Comparison of ENCODE assay signal across 10 mouse cellular contexts in the genomic region with DNA sequence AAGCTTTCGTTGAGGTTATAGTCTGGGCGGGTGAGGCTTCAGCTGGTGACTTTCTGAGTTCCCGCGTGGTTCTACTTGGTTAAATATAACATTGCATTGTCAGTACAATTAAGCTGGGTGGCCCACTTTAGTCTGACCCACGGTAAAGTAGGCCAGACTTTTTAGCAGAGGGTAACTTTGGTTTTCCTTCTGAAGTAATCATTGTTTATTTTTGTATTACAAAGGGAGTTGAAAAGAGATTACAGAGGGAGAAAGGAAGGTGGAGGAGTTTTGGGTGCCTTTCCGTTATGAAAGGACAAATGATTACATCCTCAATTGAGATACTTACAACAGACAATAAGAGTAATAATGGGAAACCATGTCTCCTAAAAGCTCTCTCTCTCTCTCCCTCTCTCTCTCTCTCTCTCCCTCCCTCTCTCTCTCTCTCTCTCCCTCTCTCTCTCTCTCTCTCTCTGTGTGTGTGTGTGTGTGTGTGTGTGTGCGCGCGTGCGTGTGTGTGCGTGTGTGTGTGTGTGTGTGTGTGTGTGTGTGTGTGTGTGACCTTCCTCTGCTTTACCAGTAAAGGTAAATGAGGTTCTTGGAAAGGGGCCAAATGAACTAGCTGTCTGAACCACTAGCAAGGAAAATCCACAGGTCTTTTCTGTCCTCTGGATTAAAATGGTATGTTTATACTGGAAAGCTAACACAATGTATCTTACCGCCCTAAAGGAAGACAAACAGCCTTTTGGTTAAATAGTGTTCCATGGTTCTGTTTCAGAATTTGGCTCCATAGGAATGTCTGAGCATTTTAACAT. TPM values are rescaled to one million over a fixed set of nuclear protein-coding genes. Genes with fewer than 3 reads are reported as not detected.
DNase-seq lines count a peak whose midpoint lies in the region; ATAC-seq and TF ChIP-seq lines count a peak whose summit lies in the region.
"Had no signal": no experiment of that assay in that cellular context is flagged by ENCODE, and none has a peak within 500 bp of the region (broad histone marks: within the 10 kb centered on the region; RNA-seq: fewer than 3 reads in every experiment).

No protein-coding gene starts in this region.

- H3K4me2 ChIP-seq in forebrain, postnatal 0 days (ENCODE audit: low read depth) = peak overlapping the region; percentile 79
- peak overlapping the region; percentile 80 for H3K4me2 ChIP-seq in midbrain, embryonic 15.5 days

- no peak for TF ChIP-seq CTCF in brain, embryonic 14.5 days (IDR thresholded peaks at IDR 0.05; ENCODE audit: borderline replicate concordance, extremely low read depth, insufficient read depth, insufficient read length)
- TF ChIP-seq CTCF in forebrain, postnatal 0 days (IDR thresholded peaks at IDR 0.05; ENCODE audit: low read depth) = no peak

- intact Hi-C loops in left cerebral cortex, postnatal 36 days (cut with DNase I) = loop anchor here (5.0 kb wide), 2 partner anchors 167 to 217 kb away; a partner anchor contains a TSS
- intact Hi-C loops in heart, postnatal 25 days (cut with DNase I) = no loop called here

- peak overlapping the region; percentile 92 for H3K9ac ChIP-seq in forebrain, postnatal 0 days
- H3K9ac ChIP-seq in midbrain, embryonic 15.5 days = peak overlapping the region; percentile 85

- peak overlapping the region; percentile 56; the same call in 1 of the 2 replicates for H3K4me3 ChIP-seq in heart, embryonic 10.5 days
- H3K4me3 ChIP-seq in forebrain, postnatal 0 days (ENCODE audit: low read depth, low read length) = peak overlapping the region; percentile 83
- peak overlapping the region; percentile 79 for H3K4me3 ChIP-seq in midbrain, embryonic 15.5 days

- no peak for TF ChIP-seq POLR2A in brain, embryonic 14.5 days (IDR thresholded peaks at IDR 0.05; ENCODE audit: borderline replicate concordance, extremely low read depth, insufficient read depth, insufficient read length, poor library complexity, severe bottlenecking)

- ATAC-seq in forebrain, postnatal 0 days = no peak
- no peak for ATAC-seq in midbrain, embryonic 15.5 days (replicated peaks)

- no peaks in the 10 kb centered on the region for H3K36me3 ChIP-seq in heart, embryonic 10.5 days
- H3K36me3 ChIP-seq in forebrain, postnatal 0 days (ENCODE audit: insufficient read depth) = no peaks in the 10 kb centered on the region
- no peaks in the 10 kb centered on the region for H3K36me3 ChIP-seq in midbrain, embryonic 15.5 days (replicated peaks)

- peaks cover 28% of the 10 kb centered on the region for H3K4me1 ChIP-seq in heart, embryonic 10.5 days
- H3K4me1 ChIP-seq in forebrain, postnatal 0 days (ENCODE audit: insufficient read depth) = peaks cover 13% of the 10 kb centered on the region; the same call in 1 of the 2 replicates
- H3K4me1 ChIP-seq in midbrain, embryonic 15.5 days = peaks cover 38% of the 10 kb centered on the region

- DNase-seq in heart, embryonic 10.5 days (ENCODE audit: low spot score) = no peak
- DNase-seq in heart, adult 8-10 months (ENCODE audit: low spot score) = no peak
- DNase-seq in brain, embryonic 14.5 days (ENCODE audit: low read depth) = peak; percentile 69
- DNase-seq in forebrain, postnatal 0 days = peak; percentile 66
- no peak for DNase-seq in ovary, postnatal 10 days (ENCODE audit: low spot score)
- no peak for DNase-seq in left cerebral cortex, postnatal 36 days (ENCODE audit: low spot score in 2 of 2)
- no peak for DNase-seq in heart, postnatal 25 days (ENCODE audit: low spot score)
- DNase-seq: lung, postnatal 14 days had no signal

- no peak overlapping the region for H3K27ac ChIP-seq in heart, embryonic 10.5 days
- H3K27ac ChIP-seq in forebrain, postnatal 0 days (ENCODE audit: low read depth, low read length) = peak overlapping the region; percentile 98
- peak overlapping the region; percentile 97 for H3K27ac ChIP-seq in midbrain, embryonic 15.5 days

- WGBS in heart, embryonic 10.5 days = 17% methylated on average over 7 of the region's 12 CpGs
- WGBS in forebrain, postnatal 0 days = under 1% methylated on average over 7 of the region's 12 CpGs
- WGBS in midbrain, embryonic 15.5 days = 1% methylated on average over 7 of the region's 12 CpGs

- H3K9me3 ChIP-seq in heart, embryonic 10.5 days = no peaks in the 10 kb centered on the region
- H3K9me3 ChIP-seq in forebrain, postnatal 0 days (ENCODE audit: low read length) = no peaks in the 10 kb centered on the region
- H3K9me3 ChIP-seq in midbrain, embryonic 15.5 days = no peaks in the 10 kb centered on the region

- H3K27me3 ChIP-seq in heart, embryonic 10.5 days (ENCODE audit: insufficient read depth, poor library complexity, severe bottlenecking) = peaks cover 63% of the 10 kb centered on the region
- no peaks in the 10 kb centered on the region for H3K27me3 ChIP-seq in forebrain, postnatal 0 days (ENCODE audit: insufficient read depth, low read length)
- H3K27me3 ChIP-seq in midbrain, embryonic 15.5 days (replicated peaks) = no peaks in the 10 kb centered on the region

RNA-seq across cellular contexts. Expression of a gene that starts 1.2 kb away (rescaled TPM):
- polyA plus RNA-seq in heart, embryonic 10.5 days (2016; fragmentation: Nextera tagmentation; extraction: Ambion mirVana) = 0.36 and 0.82 TPM in 2 replicates
- under 1 TPM in 1 of 4 experiments, not detected in 3; 0.47 TPM for total RNA-seq in heart, adult 8-10 months (2022)
- polyA plus RNA-seq in brain, embryonic 14.5 days (2012; rRNA removed) = 79.8 and 102 TPM in 2 replicates
- total RNA-seq in forebrain, postnatal 0 days (2014; rRNA removed) = 176 and 180 TPM in 2 replicates
- polyA plus RNA-seq in forebrain, postnatal 0 days (2015; fragmentation: Nextera tagmentation; extraction: Ambion mirVana) = 73.3 and 129 TPM in 2 replicates
- 112 and 119 TPM in 2 replicates for polyA plus RNA-seq in midbrain, embryonic 15.5 days (2015; fragmentation: Nextera tagmentation; extraction: Ambion mirVana)
- total RNA-seq in left cerebral cortex, postnatal 36 days (2021) = 100 to 1,000 TPM; 144 to 171 TPM
- total RNA-seq in heart, postnatal 25 days (2021) = not detected
- total RNA-seq: hematopoietic stem cell, adult 5-6 weeks had no signal

RNA-seq across cellular contexts. Expression of a gene that starts 53.9 kb away (rescaled TPM):
- polyA plus RNA-seq in heart, embryonic 10.5 days (2016; fragmentation: Nextera tagmentation; extraction: Ambion mirVana) = not detected in 2 replicates
- not detected for total RNA-seq in heart, adult 8-10 months (2022)
- 8.7 and 19.1 TPM in 2 replicates for polyA plus RNA-seq in brain, embryonic 14.5 days (2012; rRNA removed)
- total RNA-seq in forebrain, postnatal 0 days (2014; rRNA removed) = 33.2 and 38.7 TPM in 2 replicates
- 11.0 and 17.0 TPM in 2 replicates for polyA plus RNA-seq in forebrain, postnatal 0 days (2015; fragmentation: Nextera tagmentation; extraction: Ambion mirVana)
- 10.6 and 12.3 TPM in 2 replicates for polyA plus RNA-seq in midbrain, embryonic 15.5 days (2015; fragmentation: Nextera tagmentation; extraction: Ambion mirVana)
- 10 to 100 TPM; 20.7 to 26.6 TPM for total RNA-seq in left cerebral cortex, postnatal 36 days (2021)
- not detected for total RNA-seq in heart, postnatal 25 days (2021)
- total RNA-seq: hematopoietic stem cell, adult 5-6 weeks had no signal

Comparison
In these comparisons a context has a peak if more than half of its experiments do, and no peak if none do; other contexts are left out.
1. DNase-seq: peak in brain, embryonic 14.5 days (single experiment) and forebrain, postnatal 0 days (single experiment); none in heart, embryonic 10.5 days (single experiment), heart, adult 8-10 months (single experiment), ovary, postnatal 10 days (single experiment), left cerebral cortex, postnatal 36 days (0 of 2) and heart, postnatal 25 days (single experiment).
2. RNA of a gene that starts 1.2 kb away (total RNA-seq): 176 to 180 TPM in forebrain, postnatal 0 days and 144 to 171 TPM in left cerebral cortex, postnatal 36 days; not detected in heart, postnatal 25 days and 0.47 TPM in heart, adult 8-10 months; every median in the first group is over 10 times any median in the second.
3. RNA of a gene that starts 53.9 kb away (total RNA-seq): 33.2 to 38.7 TPM in forebrain, postnatal 0 days and 20.7 to 26.6 TPM in left cerebral cortex, postnatal 36 days; not detected in heart, adult 8-10 months and not detected in heart, postnatal 25 days; every median in the first group is over 10 times any median in the second.
4. Peak in every context shown above with its lines, with median percentiles within 50 percentile points of each other: H3K4me3 ChIP-seq.